Mouse (Mus musculus) forebrain, embryonic 14.5 days (tissue): ENCODE data around the gene Pno1. TPM values are rescaled to one million over a fixed set of nuclear protein-coding genes. Genes with fewer than 3 reads are reported as not detected.

Source experiments
- ATAC-seq: fragments of 200-750 bp; cut with Nextera tagmentation; 2 replicates; pipeline ENCODE4 v1.8.0; 2017; ENCODE audit warnings: mild to moderate bottlenecking, moderate library complexity
- DNase-seq: peaks from one replicate; pipeline ENCODE4 v3.0.0-alpha.2; 2015; ENCODE audit warnings: low spot score
- H3K27ac ChIP-seq: fragments of 300-500 bp; sonication (generic); 2 replicates; pipeline ENCODE4 v1.5.1; 2014; ENCODE audit warnings: low read depth, mild to moderate bottlenecking, control low read depth, low read length, moderate library complexity
- H3K27me3 ChIP-seq: fragments of 300-500 bp; sonication (generic); replicated peaks from 2 replicates; pipeline ENCODE4 v1.6.1; 2014; ENCODE audit warnings: low read length, control low read depth, mixed read lengths; ENCODE audit not compliant: control insufficient read depth, insufficient read depth
- H3K36me3 ChIP-seq: fragments of 300-500 bp; sonication (generic); 2 replicates; pipeline ENCODE4 v1.6.1; 2014; ENCODE audit warnings: low read length, control low read depth; ENCODE audit not compliant: control insufficient read depth, insufficient read depth
- H3K4me1 ChIP-seq: fragments of 300-500 bp; sonication (generic); 2 replicates; pipeline ENCODE4 v1.6.1; 2014; ENCODE audit warnings: antibody characterized with exemption, low read length, control low read depth; ENCODE audit not compliant: control insufficient read depth, insufficient read depth
- H3K4me2 ChIP-seq: fragments of 300-500 bp; sonication (generic); 2 replicates; pipeline ENCODE4 v1.6.1; 2014; ENCODE audit warnings: mild to moderate bottlenecking, control low read depth, low read length
- H3K4me3 ChIP-seq: fragments of 300-500 bp; sonication (generic); 2 replicates; pipeline ENCODE4 v1.5.1; 2014; ENCODE audit warnings: low read depth, low read length, control low read depth
- H3K9ac ChIP-seq: fragments of 300-500 bp; sonication (generic); 2 replicates; pipeline ENCODE4 v1.6.1; 2014; ENCODE audit warnings: mild to moderate bottlenecking, low read length, control low read depth, moderate library complexity
- H3K9me3 ChIP-seq: fragments of 300-500 bp; sonication (generic); replicated peaks from 2 replicates; pipeline ENCODE4 v1.6.1; 2016; ENCODE audit warnings: low read length, control low read depth, mixed read lengths; ENCODE audit not compliant: control insufficient read depth
- WGBS: fragments of 180-500 bp; shearing (Covaris S2); extraction: QIAGEN DNeasy Blood & Tissue Kit; methylation state at CpG from one replicate; pipeline ENCODE4 v1.1.7; 2014; 5-methylcytosine and 5-hydroxymethylcytosine counted together
- polyA plus RNA-seq: library from polyadenylated mRNA; unstranded; fragments of >200 nt; fragmentation: Nextera tagmentation; extraction: Ambion mirVana; gene quantifications from 2 replicates; pipeline ENCODE4 v1.2.1, GENCODE M21; 2014

The Pno1 gene
- polyA plus RNA-seq, 1 experiment from 2014 or later: 50.2 TPM

DNA sequence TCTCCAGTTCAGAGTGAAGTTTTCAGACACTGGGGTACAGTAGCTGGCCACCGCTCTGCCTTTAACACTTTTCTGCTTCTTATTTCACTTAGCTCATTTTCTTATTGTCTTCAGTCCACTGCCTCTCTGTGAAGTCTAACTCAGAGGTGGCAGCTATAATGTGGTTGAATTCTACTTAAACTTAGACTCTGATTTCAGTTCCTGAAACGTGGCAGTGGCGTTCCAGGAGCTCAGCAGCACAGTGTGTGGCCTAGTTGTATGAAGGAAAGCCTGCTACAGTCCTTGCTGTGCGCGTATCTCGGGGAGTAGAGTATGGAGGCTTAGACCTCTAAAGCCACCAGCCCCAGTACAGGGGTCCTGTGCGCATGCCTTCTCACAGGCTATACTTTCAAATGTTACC, 44.7 kb downstream of the Pno1 start:
- Histone ChIP-seq H3K9ac (no peak overlapping the region), H3K27ac (no peak overlapping the region), H3K4me3 (no peak overlapping the region), H3K4me1 (peaks cover 4% of the 10 kb centered on the region), H3K4me2 (no peak overlapping the region), H3K9me3 (no peaks in the 10 kb centered on the region), H3K36me3 (no peaks in the 10 kb centered on the region), H3K27me3 (no peaks in the 10 kb centered on the region)
- no peak for DNase-seq
- no peak for ATAC-seq
- WGBS: 88% methylated on average over 7 of the region's 7 CpGs

DNA sequence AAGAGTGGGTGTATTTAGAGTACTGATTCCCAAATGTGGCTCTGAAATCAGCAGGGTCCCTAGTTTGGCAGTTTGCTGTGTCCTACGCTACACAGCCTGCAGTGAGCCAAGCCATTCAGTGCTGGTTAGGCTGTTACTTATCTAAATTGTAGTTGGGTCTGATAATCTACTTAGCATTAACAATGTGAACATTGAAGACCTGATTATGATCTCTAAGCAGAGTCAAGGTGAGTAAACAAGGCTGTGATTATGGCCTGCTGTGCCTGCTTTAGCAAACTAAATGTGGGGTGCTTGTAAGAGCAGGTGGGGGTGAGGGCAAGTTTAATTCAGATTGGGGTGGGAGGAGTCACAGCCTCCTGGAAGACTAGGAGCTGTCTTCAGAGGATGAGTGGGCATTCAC, 47.4 kb downstream of the Pno1 start:
- H3K36me3 ChIP-seq: no peaks in the 10 kb centered on the region
- no peak for DNase-seq
- H3K9ac ChIP-seq: no peak overlapping the region
- 55% methylated on average over 1 of the region's 1 CpGs for WGBS
- ATAC-seq: no peak
- no peak overlapping the region for H3K4me3 ChIP-seq
- H3K4me1 ChIP-seq: peaks cover 15% of the 10 kb centered on the region
- H3K27me3 ChIP-seq: no peaks in the 10 kb centered on the region
- no peak overlapping the region for H3K27ac ChIP-seq
- no peak overlapping the region for H3K4me2 ChIP-seq
- H3K9me3 ChIP-seq: no peaks in the 10 kb centered on the region

DNA sequence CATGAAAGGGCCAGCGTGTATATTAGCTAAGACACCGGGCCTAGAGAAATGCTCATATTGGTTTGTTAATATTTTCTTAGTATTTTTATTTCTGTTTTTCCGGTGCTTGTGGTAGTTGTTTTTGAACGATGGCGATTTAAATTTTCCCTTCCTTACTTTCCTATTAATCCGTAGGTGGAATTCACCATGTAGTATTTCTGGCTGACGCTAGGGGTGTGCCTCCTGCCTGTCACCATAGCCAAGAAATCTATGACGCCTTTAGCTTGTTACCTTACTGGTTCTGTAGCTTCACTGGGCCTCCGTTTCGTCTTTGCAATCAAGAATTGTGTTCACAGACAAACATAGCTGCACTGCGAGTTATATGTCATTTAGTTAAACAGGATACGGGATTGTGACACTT, 51.1 kb downstream of the Pno1 start:
- Histone ChIP-seq H3K4me1 (peaks cover 15% of the 10 kb centered on the region), H3K36me3 (no peaks in the 10 kb centered on the region), H3K9ac (peak overlapping the region; percentile 98), H3K9me3 (no peaks in the 10 kb centered on the region), H3K27ac (peak overlapping the region; percentile 94), H3K27me3 (no peaks in the 10 kb centered on the region), H3K4me3 (peak overlapping the region; percentile 92), H3K4me2 (peak overlapping the region; percentile 68)
- WGBS: 2% methylated on average over 12 of the region's 12 CpGs
- ATAC-seq (0 out of 2 replicates have a peak, but pooled peaks have one; percentile 7), DNase-seq (peak; percentile 89)

DNA sequence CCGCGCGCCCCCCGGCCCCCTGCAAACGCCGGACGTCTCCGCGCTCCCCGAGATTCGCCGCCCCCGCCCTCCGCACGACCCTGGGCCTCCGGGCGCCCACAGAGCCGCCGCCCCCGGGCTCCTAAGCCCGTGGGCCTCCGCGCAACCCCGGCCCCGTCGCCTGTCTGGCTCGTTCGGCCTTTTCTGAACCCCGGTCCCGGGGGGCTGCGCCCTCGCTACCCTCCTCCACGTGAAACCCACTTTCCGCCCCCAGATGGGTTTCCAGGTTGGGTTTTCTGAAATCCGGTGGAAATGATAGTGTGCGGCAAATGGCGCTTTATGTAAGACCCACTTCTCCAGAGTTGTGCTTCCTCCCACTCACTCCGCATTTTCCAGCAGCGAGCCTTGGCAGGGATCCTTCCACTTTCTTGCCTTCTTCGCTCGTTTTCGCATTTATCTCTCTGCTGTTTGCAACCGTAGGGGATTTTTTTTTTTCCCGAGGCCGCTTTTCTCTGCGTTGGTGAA, 51.6 kb downstream of the Pno1 start:
- peaks cover 15% of the 10 kb centered on the region for H3K4me1 ChIP-seq
- H3K36me3 ChIP-seq: no peaks in the 10 kb centered on the region
- peak overlapping the region; percentile 68 for H3K4me2 ChIP-seq
- H3K27ac ChIP-seq: peak overlapping the region; percentile 94
- DNase-seq (peak; percentile 37), ATAC-seq (0 out of 2 replicates have a peak, but pooled peaks have one; percentile 0)
- under 1% methylated on average over 45 of the region's 46 CpGs for WGBS
- peak overlapping the region; percentile 98 for H3K9ac ChIP-seq
- no peaks in the 10 kb centered on the region for H3K27me3 ChIP-seq
- H3K4me3 ChIP-seq: peak overlapping the region; percentile 92
- H3K9me3 ChIP-seq: no peaks in the 10 kb centered on the region

DNA sequence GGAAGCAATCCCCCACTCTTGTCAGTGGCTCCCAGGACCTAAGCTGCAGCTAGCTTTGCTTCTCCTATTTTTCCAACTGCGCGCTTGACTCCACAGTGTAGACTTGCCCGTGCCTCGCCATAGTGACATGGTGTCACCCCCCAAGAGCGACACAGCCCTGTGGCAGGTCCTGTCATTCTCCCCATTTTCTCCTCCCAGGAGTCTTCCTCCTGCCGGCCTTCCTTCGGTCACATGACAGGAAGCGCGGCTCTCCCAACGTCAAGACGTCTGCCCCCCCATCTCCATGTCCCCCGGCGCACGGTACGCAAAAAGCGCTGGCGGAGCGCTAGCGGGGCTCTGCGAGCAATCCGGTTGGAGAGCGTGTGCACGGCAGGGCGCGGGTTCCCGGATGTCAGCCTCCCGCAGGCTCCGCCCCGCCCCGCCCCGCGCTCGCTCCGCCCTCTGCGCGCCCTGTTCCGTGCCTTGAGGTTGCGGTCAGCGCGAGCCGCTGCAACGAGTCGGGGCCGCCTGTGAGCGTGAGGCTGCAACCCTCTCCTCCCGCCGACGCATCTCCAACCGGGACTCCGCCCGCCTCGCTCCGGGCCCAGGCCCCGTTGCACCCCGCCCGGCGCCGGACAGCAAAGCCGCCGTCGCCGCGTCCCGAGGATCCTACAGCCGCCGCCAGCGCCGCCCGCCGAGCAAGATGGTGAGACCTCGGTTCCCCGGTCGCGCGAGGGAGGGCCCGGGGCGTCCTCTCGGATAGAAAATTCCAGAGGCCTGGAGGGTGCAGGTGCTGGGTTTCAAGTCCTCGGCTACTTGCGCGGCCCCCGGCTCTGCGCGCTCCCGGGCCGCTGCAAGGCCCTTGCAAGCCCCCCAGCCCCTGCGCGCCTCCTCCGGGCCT, 52.3 kb downstream of the Pno1 start, which contains the start of gene Ppp3r1:
Gene Ppp3r1 (plus strand): TSS at position 406 of the 880 bp plus-strand sequence.
- H3K27ac ChIP-seq: peak within 1 kb of the TSS; percentile 94
- no peaks in the 10 kb centered on the region for H3K36me3 ChIP-seq
- H3K27me3 ChIP-seq: no peaks in the 10 kb centered on the region
- H3K4me1 ChIP-seq: peaks cover 15% of the 10 kb centered on the region
- peak within 1 kb of the TSS; percentile 92 for H3K4me3 ChIP-seq
- H3K9ac ChIP-seq: peak within 1 kb of the TSS; percentile 98
- peak; percentile 99 for DNase-seq
- no peaks in the 10 kb centered on the region for H3K9me3 ChIP-seq
- ATAC-seq: peak; percentile 98
- under 1% methylated on average over 60 of the region's 89 CpGs for WGBS
- H3K4me2 ChIP-seq: peak within 1 kb of the TSS; percentile 68

Other genes starting within 250 kb of the Pno1 start
- 114 and 131 TPM in 2 replicates for gene Cnrip1, start 160.0 kb downstream of the Pno1 start, polyA plus RNA-seq
- gene Plek, start 159.2 kb downstream of the Pno1 start, polyA plus RNA-seq: 2.4 and 3.3 TPM in 2 replicates
- 126 and 153 TPM in 2 replicates for gene Ppp3r1, start 52.3 kb downstream of the Pno1 start, polyA plus RNA-seq
- gene Wdr92, start 29.5 kb downstream of the Pno1 start, polyA plus RNA-seq: 22.3 and 25.1 TPM in 2 replicates
- 149 and 156 TPM in 2 replicates for gene C1d, start 46.0 kb upstream of the Pno1 start, polyA plus RNA-seq